Mouse (Mus musculus): ENCODE data around the gene Ccdc66. TPM values are rescaled to one million over a fixed set of nuclear protein-coding genes. Genes with fewer than 3 reads are reported as not detected.

Ccdc66 gene
- polyA plus RNA-seq (2016; fragmentation: Nextera tagmentation; extraction: Ambion mirVana), result 8.5 TPM in 2 replicates

- Histone ChIP-seq H3K9ac (peak within 1 kb of the TSS; percentile 77), H3K27ac (ENCODE audit: poor library complexity, severe bottlenecking) (peak within 1 kb of the TSS; percentile 61), H3K27me3 (replicated peaks) (no peaks in the 10 kb centered on the region), H3K4me2 (peak within 1 kb of the TSS; percentile 78), H3K4me3 (peak within 1 kb of the TSS; percentile 84), H3K4me1 (replicated peaks) (peaks cover 6% of the 10 kb centered on the region), H3K9me3 (replicated peaks) (no peaks in the 10 kb centered on the region), H3K36me3 (peaks cover 10% of the 10 kb centered on the region)
- ATAC-seq (ENCODE audit: insufficient number of reproducible peaks, low FRiP score), result peak; percentile 98
- WGBS, result under 1% methylated on average over 51 of the region's 51 CpGs
Measured at GRCm38 (mm10) chr14:27507894-27508643, at the start of gene Ccdc66. Ccdc66 (minus strand) TSS chr14:27508460.

DNA sequence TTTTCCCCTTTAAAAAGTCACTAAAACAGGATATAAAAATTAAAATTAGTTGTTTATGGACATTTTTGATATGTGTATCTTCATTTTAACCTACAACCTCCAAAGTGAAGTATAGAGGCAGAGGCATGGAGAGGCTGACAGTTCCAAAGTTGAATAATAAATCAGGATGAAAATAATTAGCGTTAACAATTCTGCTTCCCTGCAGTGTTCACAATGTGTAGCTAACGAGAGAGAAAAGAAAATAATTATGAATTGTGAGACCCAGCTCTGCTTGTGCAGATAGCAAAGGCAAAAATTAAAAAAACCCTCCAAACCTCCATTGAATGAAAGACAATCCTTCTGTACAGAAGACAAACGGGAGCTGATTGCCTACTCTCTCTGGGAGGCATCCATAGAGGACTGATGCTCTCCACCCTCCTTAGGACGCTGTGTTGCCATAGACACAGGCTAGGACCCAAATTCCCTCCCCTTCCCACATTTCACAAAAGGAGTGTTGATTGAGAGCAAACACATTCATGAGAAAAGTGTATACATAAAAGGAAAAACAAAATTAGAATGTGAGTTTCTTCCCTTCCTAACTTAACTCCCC is 35.7 kb upstream of the Ccdc66 start:
- no peaks in the 10 kb centered on the region for H3K4me1 ChIP-seq (replicated peaks)
- 0 out of 2 replicates have a peak, but pooled peaks cover 8% of the 10 kb centered on the region for H3K9me3 ChIP-seq (replicated peaks)
- no peak overlapping the region for H3K27ac ChIP-seq (ENCODE audit: poor library complexity, severe bottlenecking)
- 82% methylated on average over 4 of the region's 4 CpGs for WGBS
- no peaks in the 10 kb centered on the region for H3K36me3 ChIP-seq
- no peak overlapping the region for H3K9ac ChIP-seq
- no peak for ATAC-seq (ENCODE audit: insufficient number of reproducible peaks, low FRiP score)
- no peak overlapping the region for H3K4me2 ChIP-seq
- no peak overlapping the region for H3K4me3 ChIP-seq
- H3K27me3 ChIP-seq (replicated peaks), result no peaks in the 10 kb centered on the region

DNA sequence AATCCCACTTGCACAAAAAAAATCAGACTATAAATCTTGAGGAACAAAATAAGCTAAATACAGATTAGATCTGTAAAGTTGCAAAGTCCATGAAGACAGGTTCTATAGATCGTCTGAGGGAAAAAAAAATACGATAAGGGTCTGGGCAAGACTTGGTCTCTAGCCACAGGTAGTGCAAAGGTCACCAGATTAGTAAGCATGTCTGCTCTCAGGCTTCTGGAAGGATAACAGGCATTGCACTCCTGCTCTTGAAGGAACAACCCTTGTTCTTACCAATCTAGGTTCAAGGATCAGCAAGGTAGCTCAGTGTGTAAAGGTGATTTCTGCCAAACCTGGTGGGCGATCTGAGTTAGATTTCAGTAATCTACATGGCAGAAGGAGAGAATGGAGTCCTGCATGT is 28.2 kb upstream of the Ccdc66 start:
- Histone ChIP-seq H3K27me3 (replicated peaks) (no peaks in the 10 kb centered on the region), H3K9ac (no peak overlapping the region), H3K27ac (ENCODE audit: poor library complexity, severe bottlenecking) (no peak overlapping the region), H3K4me3 (no peak overlapping the region), H3K4me2 (no peak overlapping the region), H3K9me3 (replicated peaks) (no peaks in the 10 kb centered on the region), H3K4me1 (replicated peaks) (no peaks in the 10 kb centered on the region), H3K36me3 (no peaks in the 10 kb centered on the region)
- 68% methylated on average over 3 of the region's 3 CpGs for WGBS
- ATAC-seq (ENCODE audit: insufficient number of reproducible peaks, low FRiP score), result no peak

DNA sequence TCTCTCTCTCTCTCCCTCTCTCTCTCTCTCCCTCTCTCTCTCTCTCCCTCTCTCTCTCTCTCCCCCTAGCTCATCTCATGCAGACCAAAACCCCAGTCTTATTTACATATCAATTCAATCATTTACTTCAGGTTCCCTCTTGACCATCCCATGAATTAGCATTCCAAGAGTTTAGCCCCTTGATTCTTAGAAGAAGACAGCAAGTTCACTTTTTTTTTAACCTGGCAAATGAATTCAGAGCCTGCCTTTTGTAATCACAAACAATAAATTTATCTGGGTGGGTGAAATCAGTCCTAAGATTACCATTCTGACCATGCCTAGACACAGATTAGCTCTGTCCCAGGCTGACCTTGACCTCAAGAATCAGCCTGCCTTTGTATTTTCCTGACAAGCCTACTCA is 16.3 kb upstream of the Ccdc66 start:
- peaks cover 16% of the 10 kb centered on the region; the same call in 1 of the 2 replicates for H3K9me3 ChIP-seq (replicated peaks)
- no peak overlapping the region for H3K9ac ChIP-seq
- H3K4me3 ChIP-seq, result no peak overlapping the region
- no peaks in the 10 kb centered on the region for H3K27me3 ChIP-seq (replicated peaks)
- H3K36me3 ChIP-seq, result no peaks in the 10 kb centered on the region
- no peak for ATAC-seq (ENCODE audit: insufficient number of reproducible peaks, low FRiP score)
- no peaks in the 10 kb centered on the region for H3K4me1 ChIP-seq (replicated peaks)
- H3K27ac ChIP-seq (ENCODE audit: poor library complexity, severe bottlenecking), result no peak overlapping the region
- H3K4me2 ChIP-seq, result no peak overlapping the region

- Histone ChIP-seq H3K9me3 (replicated peaks) (no peaks in the 10 kb centered on the region), H3K4me2 (peak overlapping the region; percentile 78), H3K4me1 (replicated peaks) (peaks cover 6% of the 10 kb centered on the region), H3K9ac (peak overlapping the region; percentile 77), H3K27ac (ENCODE audit: poor library complexity, severe bottlenecking) (peak overlapping the region; percentile 45), H3K4me3 (peak overlapping the region; percentile 84), H3K27me3 (replicated peaks) (no peaks in the 10 kb centered on the region), H3K36me3 (peaks cover 10% of the 10 kb centered on the region)
- WGBS, result 22% methylated on average over 15 of the region's 15 CpGs
- ATAC-seq (ENCODE audit: insufficient number of reproducible peaks, low FRiP score), result peak; percentile 66
Measured at GRCm38 (mm10) chr14:27508644-27509301, 513 bp upstream of the Ccdc66 start.

- no peak overlapping the region for H3K27ac ChIP-seq (ENCODE audit: poor library complexity, severe bottlenecking)
- 80% methylated on average over 4 of the region's 4 CpGs for WGBS
- H3K9ac ChIP-seq, result no peak overlapping the region
- H3K27me3 ChIP-seq (replicated peaks), result no peaks in the 10 kb centered on the region
- no peak overlapping the region for H3K4me2 ChIP-seq
- ATAC-seq (ENCODE audit: insufficient number of reproducible peaks, low FRiP score), result no peak
- peaks cover 46% of the 10 kb centered on the region for H3K36me3 ChIP-seq
- no peaks in the 10 kb centered on the region for H3K4me1 ChIP-seq (replicated peaks)
- no peak overlapping the region for H3K4me3 ChIP-seq
- H3K9me3 ChIP-seq (replicated peaks), result no peaks in the 10 kb centered on the region
Measured at GRCm38 (mm10) chr14:27501096-27501495, 7.2 kb downstream of the Ccdc66 start.

GRCm38 (mm10) chr14:27493516-27493915 is 14.7 kb downstream of the Ccdc66 start:
- Histone ChIP-seq H3K4me2 (no peak overlapping the region), H3K9ac (no peak overlapping the region), H3K36me3 (peaks cover 77% of the 10 kb centered on the region), H3K4me3 (no peak overlapping the region), H3K4me1 (replicated peaks) (no peaks in the 10 kb centered on the region), H3K9me3 (replicated peaks) (no peaks in the 10 kb centered on the region), H3K27me3 (replicated peaks) (no peaks in the 10 kb centered on the region), H3K27ac (ENCODE audit: poor library complexity, severe bottlenecking) (no peak overlapping the region)
- 90% methylated on average over 4 of the region's 4 CpGs for WGBS
- ATAC-seq (ENCODE audit: insufficient number of reproducible peaks, low FRiP score), result no peak

GRCm38 (mm10) chr14:27491399-27491798 is 16.9 kb downstream of the Ccdc66 start:
- no peak for ATAC-seq (ENCODE audit: insufficient number of reproducible peaks, low FRiP score)
- no peak overlapping the region for H3K27ac ChIP-seq (ENCODE audit: poor library complexity, severe bottlenecking)
- H3K36me3 ChIP-seq, result peaks cover 77% of the 10 kb centered on the region
- no peak overlapping the region for H3K4me3 ChIP-seq
- no peak overlapping the region for H3K4me2 ChIP-seq
- no peak overlapping the region for H3K9ac ChIP-seq
- H3K4me1 ChIP-seq (replicated peaks), result no peaks in the 10 kb centered on the region
- H3K27me3 ChIP-seq (replicated peaks), result no peaks in the 10 kb centered on the region
- 91% methylated on average over 5 of the region's 5 CpGs for WGBS
- H3K9me3 ChIP-seq (replicated peaks), result no peaks in the 10 kb centered on the region

GRCm38 (mm10) chr14:27446963-27447362 is 61.3 kb downstream of the Ccdc66 start:
- WGBS, result 69% methylated on average over 4 of the region's 4 CpGs
- Histone ChIP-seq H3K9ac (no peak overlapping the region), H3K27me3 (replicated peaks) (no peaks in the 10 kb centered on the region), H3K36me3 (peaks cover 48% of the 10 kb centered on the region), H3K9me3 (replicated peaks) (no peaks in the 10 kb centered on the region), H3K4me1 (replicated peaks) (no peaks in the 10 kb centered on the region), H3K4me2 (no peak overlapping the region), H3K27ac (ENCODE audit: poor library complexity, severe bottlenecking) (no peak overlapping the region), H3K4me3 (no peak overlapping the region)
- no peak for ATAC-seq (ENCODE audit: insufficient number of reproducible peaks, low FRiP score)

DNA sequence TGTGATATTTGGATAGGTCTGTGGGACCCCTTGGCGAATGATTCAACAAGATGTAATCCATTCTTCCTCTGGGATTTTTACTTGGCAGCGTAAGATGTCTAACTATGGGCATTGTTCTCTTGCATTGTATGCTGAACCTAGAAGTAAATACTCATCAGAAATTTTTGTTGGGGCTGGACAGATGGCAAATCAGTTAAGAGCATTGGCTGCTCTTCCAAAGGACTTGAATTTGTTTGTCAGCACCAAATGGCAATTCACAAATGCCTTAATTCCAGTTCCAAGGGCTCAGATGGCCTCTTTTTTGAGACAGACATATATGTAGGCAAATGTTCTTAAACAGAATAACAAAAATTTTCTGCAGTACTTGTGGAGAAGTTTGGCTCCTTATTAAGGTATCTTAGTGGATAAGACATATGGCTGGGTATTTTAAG is 63.4 kb downstream of the Ccdc66 start:
- H3K36me3 ChIP-seq, result peaks cover 50% of the 10 kb centered on the region
- WGBS, result 86% methylated on average over 2 of the region's 2 CpGs

DNA sequence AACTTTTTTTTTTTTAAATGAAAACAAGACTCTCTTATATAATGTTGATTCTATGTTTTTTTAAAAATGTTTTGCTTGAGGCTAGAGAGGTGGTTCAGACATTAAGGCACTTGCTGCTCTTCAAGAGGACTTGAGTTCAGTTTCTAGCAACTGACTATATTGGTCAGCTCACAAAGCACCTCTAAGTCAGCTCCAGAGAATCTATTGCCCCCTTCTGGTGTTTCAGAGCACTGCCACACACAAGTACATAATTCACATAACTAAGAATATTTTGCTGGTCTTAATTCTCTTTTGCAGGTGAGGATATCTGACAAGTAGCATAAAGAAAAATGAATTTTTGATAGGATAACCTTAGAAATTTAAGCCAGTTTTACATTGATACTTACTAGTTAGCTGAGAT is 67.3 kb downstream of the Ccdc66 start:
- no peak overlapping the region for H3K9ac ChIP-seq
- no peak overlapping the region for H3K4me2 ChIP-seq
- peaks cover 38% of the 10 kb centered on the region for H3K36me3 ChIP-seq

More for the DNA sequence above, 63.4 kb downstream of the Ccdc66 start:
- Histone ChIP-seq H3K27ac (ENCODE audit: poor library complexity, severe bottlenecking) (no peak overlapping the region), H3K4me3 (no peak overlapping the region), H3K4me1 (replicated peaks) (no peaks in the 10 kb centered on the region), H3K9me3 (replicated peaks) (no peaks in the 10 kb centered on the region), H3K27me3 (replicated peaks) (no peaks in the 10 kb centered on the region), H3K9ac (no peak overlapping the region), H3K4me2 (no peak overlapping the region)
- no peak for ATAC-seq (ENCODE audit: insufficient number of reproducible peaks, low FRiP score)

More for the DNA sequence above, 67.3 kb downstream of the Ccdc66 start:
- no peaks in the 10 kb centered on the region for H3K27me3 ChIP-seq (replicated peaks)
- no peaks in the 10 kb centered on the region for H3K4me1 ChIP-seq (replicated peaks)
- H3K4me3 ChIP-seq, result no peak overlapping the region
- no peak overlapping the region for H3K27ac ChIP-seq (ENCODE audit: poor library complexity, severe bottlenecking)
- no peak for ATAC-seq (ENCODE audit: insufficient number of reproducible peaks, low FRiP score)
- H3K9me3 ChIP-seq (replicated peaks), result no peaks in the 10 kb centered on the region

Data from heart, embryonic 12.5 days (tissue).